Mouse (Mus musculus) embryonic fibroblast, embryonic 13.5 days (primary cell): Measurements from ENCODE around the gene Tie1.

ENCODE experiments used
- CTCF ChIP-seq: IDR thresholded peaks from 2 replicates; pipeline ENCODE4 v1.5.1; 2011; ENCODE audit warnings: mild to moderate bottlenecking, control low read depth, low read length, moderate library complexity, borderline replicate concordance; ENCODE audit not compliant: insufficient read depth
- POLR2A ChIP-seq: IDR thresholded peaks from 2 replicates; pipeline ENCODE4 v1.6.1; 2011; ENCODE audit warnings: low read depth, mild to moderate bottlenecking, control low read depth, low read length, moderate library complexity

- TF ChIP-seq POLR2A (no peak; the same call in none of the 2 replicates), CTCF (no peak)
Observed at GRCm38 (mm10) chr4:118428531-118429214, 61.2 kb downstream of the Tie1 start.
